Mouse (Mus musculus): ENCODE measurements at regions not wholly inside any gene's neighbourhood (a gene's known extent, or its start where the extent isn't known, plus 50 kb on each side); places are given as distances from the start of the nearest gene placed in this dataset.

- no peak for DNase-seq (ENCODE audit: low spot score in 2 of 2)
Measured at GRCm38 (mm10) chr14:105779760-105780159, 116.9 kb downstream of the Spry2 start.

- peak; percentile 2 to 3 for DNase-seq (ENCODE audit: low spot score in 2 of 2)
Measured at GRCm38 (mm10) chr14:105779349-105779748, 117.3 kb downstream of the Spry2 start.

GRCm38 (mm10) chr14:105773674-105774073 is 122.9 kb downstream of the Spry2 start:
- DNase-seq (ENCODE audit: low spot score in 2 of 2), result no peak

- DNase-seq (ENCODE audit: low spot score in 2 of 2), result no peak
Measured at GRCm38 (mm10) chr14:105767100-105767499, 129.5 kb downstream of the Spry2 start.

GRCm38 (mm10) chr14:105752509-105753375 is 143.9 kb downstream of the Spry2 start:
- DNase-seq (ENCODE audit: low spot score in 2 of 2), result no peak

GRCm38 (mm10) chr14:105751762-105752161 is 144.9 kb downstream of the Spry2 start:
- no peak for DNase-seq (ENCODE audit: low spot score in 2 of 2)

- DNase-seq (ENCODE audit: low spot score in 2 of 2), result no peak
Measured at GRCm38 (mm10) chr14:105744578-105744977, 152.0 kb downstream of the Spry2 start.

GRCm38 (mm10) chr14:105744125-105744524 is 152.5 kb downstream of the Spry2 start:
- DNase-seq (ENCODE audit: low spot score in 2 of 2), result no peak

GRCm38 (mm10) chr14:105740889-105741288 is 155.7 kb downstream of the Spry2 start:
- DNase-seq (ENCODE audit: low spot score in 2 of 2), result peak; percentile 3 to 4

- DNase-seq (ENCODE audit: low spot score in 2 of 2), result no peak
Measured at GRCm38 (mm10) chr14:105738568-105738967, 158.1 kb downstream of the Spry2 start.

GRCm38 (mm10) chr14:105736352-105736751 is 160.3 kb downstream of the Spry2 start:
- no peak for DNase-seq (ENCODE audit: low spot score in 2 of 2)

- DNase-seq (ENCODE audit: low spot score in 2 of 2), result no peak
Measured at GRCm38 (mm10) chr14:105734291-105734690, 162.3 kb downstream of the Spry2 start.

GRCm38 (mm10) chr14:105733013-105733728 is 163.4 kb downstream of the Spry2 start:
- peak in 1 of 2 experiments; percentile 6 for DNase-seq (ENCODE audit: low spot score in 2 of 2)

- DNase-seq (ENCODE audit: low spot score in 2 of 2), result peak; percentile 4 to 16
Measured at GRCm38 (mm10) chr14:105732221-105733012, 164.2 kb downstream of the Spry2 start.

GRCm38 (mm10) chr14:105730786-105731185 is 165.8 kb downstream of the Spry2 start:
- DNase-seq (ENCODE audit: low spot score in 2 of 2), result no peak

GRCm38 (mm10) chr14:105728841-105729240 is 167.8 kb downstream of the Spry2 start:
- no peak for DNase-seq (ENCODE audit: low spot score in 2 of 2)

GRCm38 (mm10) chr14:105725741-105726140 is 170.9 kb downstream of the Spry2 start:
- DNase-seq (ENCODE audit: low spot score in 2 of 2), result no peak

- no peak for DNase-seq (ENCODE audit: low spot score in 2 of 2)
Measured at GRCm38 (mm10) chr14:105722923-105723322, 173.7 kb downstream of the Spry2 start.

GRCm38 (mm10) chr14:105721576-105721975 is 175.0 kb downstream of the Spry2 start:
- DNase-seq (ENCODE audit: low spot score in 2 of 2), result no peak

GRCm38 (mm10) chr14:105720816-105721510 is 175.7 kb downstream of the Spry2 start:
- no peak for DNase-seq (ENCODE audit: low spot score in 2 of 2)

- DNase-seq (ENCODE audit: low spot score in 2 of 2), result no peak
Measured at GRCm38 (mm10) chr14:105718676-105719441, 177.8 kb downstream of the Spry2 start.

Data from spleen, postnatal 36 days (tissue).